Mouse (Mus musculus) cortical plate, adult 2 months (tissue): ENCODE measurements around the gene Klf12. TPM values are rescaled to one million over a fixed set of nuclear protein-coding genes. Genes with fewer than 3 reads are reported as not detected.

ENCODE experiments used
- H3K27ac ChIP-seq: fragments of 200-500 bp; 2 replicates; pipeline ENCODE4 v1.5.1; 2012; ENCODE audit warnings: low read length, control low read depth, inconsistent platforms; ENCODE audit not compliant: insufficient read depth
- H3K4me1 ChIP-seq: fragments of 200-500 bp; 2 replicates; pipeline ENCODE4 v1.6.1; 2011; ENCODE audit warnings: low read length; ENCODE audit not compliant: control insufficient read depth, insufficient read depth
- H3K4me3 ChIP-seq: fragments of 200-500 bp; 2 replicates; pipeline ENCODE4 v1.5.1; 2011; ENCODE audit warnings: mild to moderate bottlenecking, low read length, control low read depth; ENCODE audit not compliant: insufficient read depth
- CTCF ChIP-seq: fragments of 200-500 bp; IDR thresholded peaks from 2 replicates; pipeline ENCODE4 v1.5.1; 2011; ENCODE audit warnings: mild to moderate bottlenecking, control low read depth, low read length; ENCODE audit not compliant: insufficient read depth; ENCODE audit errors: extremely low read depth
- POLR2A ChIP-seq: fragments of 200-500 bp; IDR thresholded peaks from 2 replicates; pipeline ENCODE4 v1.6.1; 2011; ENCODE audit warnings: mild to moderate bottlenecking, low read length, control low read depth; ENCODE audit not compliant: insufficient read depth; ENCODE audit errors: extremely low read depth
- polyA plus RNA-seq: library from polyadenylated mRNA; depleted of rRNA; stranded (reverse); fragments of >200 nt; gene quantifications from 2 replicates; pipeline ENCODE4 v1.2.3, GENCODE M21; 2012

The Klf12 gene
- polyA plus RNA-seq, 1 experiment: 19.5 TPM

- Histone ChIP-seq H3K27ac (no peak overlapping the region), H3K4me1 (no peaks in the 10 kb centered on the region; the same call in 1 of the 2 replicates), H3K4me3 (no peak overlapping the region)
- TF ChIP-seq CTCF (no peak), POLR2A (no peak)
Observed at GRCm38 (mm10) chr14:100119866-100120265, 164.6 kb downstream of the Klf12 start.

DNA sequence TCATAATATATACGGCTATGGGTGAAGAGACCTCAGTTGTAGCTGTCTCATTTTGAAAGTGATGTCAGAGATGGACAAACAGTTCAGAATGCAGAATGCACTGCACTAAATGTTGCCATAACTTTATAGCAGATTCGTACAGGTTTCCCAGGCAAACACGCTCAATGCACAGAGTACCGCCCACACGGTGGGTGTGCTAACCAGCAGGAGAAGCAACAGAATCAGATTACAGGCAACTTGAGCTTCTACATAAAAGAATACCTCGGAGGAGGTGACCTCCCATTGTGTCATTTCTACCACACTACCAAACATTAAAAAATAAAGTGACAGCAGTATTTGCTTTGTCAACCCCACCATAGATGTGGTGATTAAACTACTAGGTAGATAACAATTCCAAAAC lies 171.1 kb downstream of the Klf12 start:
- no peaks in the 10 kb centered on the region; the same call in 1 of the 2 replicates for H3K4me1 ChIP-seq
- no peak for TF ChIP-seq CTCF
- no peak for TF ChIP-seq POLR2A
- H3K4me3 ChIP-seq: no peak overlapping the region
- H3K27ac ChIP-seq: no peak overlapping the region

DNA sequence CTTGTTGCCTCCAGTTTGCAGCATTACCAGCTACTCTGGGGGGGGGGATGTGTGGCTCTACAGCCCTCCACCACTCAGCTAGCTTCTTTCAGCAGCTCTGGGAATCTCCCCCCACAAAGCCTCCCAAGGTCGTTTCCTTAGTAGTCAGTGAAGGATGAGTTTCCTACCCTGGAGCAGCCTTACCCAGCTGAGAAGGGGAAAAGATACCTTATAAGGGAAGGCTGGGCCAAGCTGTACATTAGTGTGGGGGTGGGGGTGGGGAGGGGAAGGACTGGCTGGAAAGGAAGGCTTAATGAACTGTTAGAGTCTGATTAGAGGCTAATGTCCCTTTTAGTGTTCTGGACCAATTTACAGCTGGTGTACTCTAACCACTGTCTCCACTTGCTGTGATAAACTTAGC lies 172.7 kb downstream of the Klf12 start:
- H3K4me1 ChIP-seq: no peaks in the 10 kb centered on the region; the same call in 1 of the 2 replicates
- TF ChIP-seq CTCF (no peak), POLR2A (no peak)
- H3K27ac ChIP-seq: no peak overlapping the region
- no peak overlapping the region for H3K4me3 ChIP-seq

GRCm38 (mm10) chr14:100109563-100109962 lies 174.9 kb downstream of the Klf12 start:
- Histone ChIP-seq H3K27ac (no peak overlapping the region), H3K4me3 (no peak overlapping the region), H3K4me1 (peaks cover 3% of the 10 kb centered on the region; the same call in 1 of the 2 replicates)
- TF ChIP-seq CTCF (no peak), POLR2A (no peak)

DNA sequence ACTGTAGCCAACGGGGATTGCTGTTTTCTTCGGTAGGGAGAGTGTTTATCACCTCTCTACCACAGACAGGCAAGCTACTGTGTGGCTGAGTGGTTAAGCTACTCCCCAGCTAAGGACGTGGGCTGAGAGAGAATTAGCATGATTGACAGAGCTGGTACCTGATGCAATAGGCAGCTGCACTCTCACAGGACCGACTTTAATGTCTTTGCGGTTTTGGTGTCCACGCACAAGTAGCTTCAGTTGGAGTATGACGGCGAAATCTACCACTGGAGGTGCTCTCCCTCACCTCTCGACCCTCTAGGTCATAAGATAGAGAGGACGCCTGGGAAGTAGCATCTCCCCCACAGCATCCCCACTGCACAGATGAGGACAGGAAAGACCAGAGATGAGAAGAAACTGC lies 178.9 kb downstream of the Klf12 start:
- H3K4me3 ChIP-seq: no peak overlapping the region
- TF ChIP-seq POLR2A (no peak), CTCF (no peak)

DNA sequence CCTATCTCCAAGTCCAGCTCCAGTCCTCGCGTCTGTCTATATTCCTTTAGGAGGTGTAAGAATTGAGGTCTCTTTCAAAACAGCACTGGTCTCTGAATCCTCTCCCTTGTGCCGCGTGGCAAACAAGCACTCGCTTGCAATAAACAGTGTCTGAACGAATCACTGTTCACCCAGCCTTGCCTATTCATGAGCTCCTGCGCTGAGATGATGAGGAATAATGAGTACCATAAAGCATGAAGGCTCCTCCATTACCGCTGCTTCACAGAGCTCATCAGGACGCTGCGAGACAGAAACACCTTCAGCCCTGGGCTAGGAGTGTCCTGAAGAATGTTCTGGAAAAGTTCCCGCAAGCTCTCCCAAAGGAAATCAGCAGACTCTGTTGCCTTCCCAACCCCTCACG lies 179.7 kb downstream of the Klf12 start:
- TF ChIP-seq POLR2A: no peak
- TF ChIP-seq CTCF: no peak
- H3K4me1 ChIP-seq: peaks cover 3% of the 10 kb centered on the region; the same call in 1 of the 2 replicates
- H3K27ac ChIP-seq: no peak overlapping the region
- H3K4me3 ChIP-seq: no peak overlapping the region

More for the DNA sequence above, 178.9 kb downstream of the Klf12 start:
- Histone ChIP-seq H3K27ac (no peak overlapping the region), H3K4me1 (peaks cover 3% of the 10 kb centered on the region; the same call in 1 of the 2 replicates)

DNA sequence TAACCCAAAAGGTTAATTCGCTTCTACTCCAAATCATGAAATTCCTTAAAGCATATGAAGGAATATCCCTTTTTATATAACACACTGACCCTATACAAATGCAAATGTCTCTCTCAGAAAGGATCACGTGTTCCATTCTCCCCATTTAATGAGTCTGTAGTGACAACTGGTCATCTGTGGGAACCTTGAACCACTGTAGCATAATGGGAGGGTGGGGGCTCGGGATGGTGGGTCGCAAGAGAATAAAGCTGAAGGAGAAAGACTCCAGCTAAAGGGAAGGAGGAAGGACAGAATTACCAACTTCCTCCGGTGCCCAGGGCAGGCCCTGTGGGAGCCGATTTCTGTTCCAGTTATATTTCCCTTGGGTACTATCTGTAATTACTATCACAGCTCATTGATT lies 180.7 kb downstream of the Klf12 start:
- Histone ChIP-seq H3K4me1 (peaks cover 3% of the 10 kb centered on the region; the same call in 1 of the 2 replicates), H3K27ac (no peak overlapping the region), H3K4me3 (no peak overlapping the region)
- TF ChIP-seq POLR2A: no peak
- no peak for TF ChIP-seq CTCF

GRCm38 (mm10) chr14:100097208-100098189 lies 187.0 kb downstream of the Klf12 start:
- Histone ChIP-seq H3K4me1 (peaks cover 3% of the 10 kb centered on the region), H3K27ac (no peak overlapping the region)
- TF ChIP-seq POLR2A (no peak), CTCF (no peak)

GRCm38 (mm10) chr14:100095730-100096129 lies 188.7 kb downstream of the Klf12 start:
- TF ChIP-seq CTCF: no peak
- no peak for TF ChIP-seq POLR2A
- no peak overlapping the region for H3K27ac ChIP-seq
- H3K4me3 ChIP-seq: no peak overlapping the region
- peaks cover 3% of the 10 kb centered on the region for H3K4me1 ChIP-seq

More at GRCm38 (mm10) chr14:100097208-100098189, 187.0 kb downstream of the Klf12 start:
- no peak overlapping the region for H3K4me3 ChIP-seq

DNA sequence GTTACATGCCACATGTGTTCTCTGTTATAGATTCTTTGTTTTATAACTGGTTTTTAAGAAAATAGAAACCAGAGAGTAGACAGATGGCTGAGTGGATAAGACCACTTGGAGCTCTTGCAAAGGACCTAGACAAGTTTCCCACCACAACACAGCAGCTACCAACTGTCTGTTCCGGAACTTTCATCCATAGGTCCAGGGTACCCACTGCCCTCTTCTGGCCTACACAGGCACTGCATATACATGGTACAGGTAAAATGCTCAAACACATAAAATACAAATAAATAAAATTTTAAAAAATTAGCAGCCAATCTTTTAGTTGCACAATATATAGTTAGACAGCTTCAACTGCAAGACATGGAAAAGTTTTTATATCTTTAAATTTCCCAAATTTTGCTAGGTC lies 194.0 kb downstream of the Klf12 start:
- Histone ChIP-seq H3K27ac (no peak overlapping the region), H3K4me1 (no peaks in the 10 kb centered on the region; the same call in 1 of the 2 replicates), H3K4me3 (no peak overlapping the region)
- TF ChIP-seq POLR2A (no peak), CTCF (no peak)
